Mouse (Mus musculus) cerebral cortex, adult 2 months (tissue): ENCODE data around the gene Nbl1.

Source experiments
- WGBS: fragments of 180-500 bp; shearing (Covaris S2); methylation state at CpG from one replicate; pipeline ENCODE4 v1.1.7; 2018; 5-methylcytosine and 5-hydroxymethylcytosine counted together

The Nbl1 gene

DNA sequence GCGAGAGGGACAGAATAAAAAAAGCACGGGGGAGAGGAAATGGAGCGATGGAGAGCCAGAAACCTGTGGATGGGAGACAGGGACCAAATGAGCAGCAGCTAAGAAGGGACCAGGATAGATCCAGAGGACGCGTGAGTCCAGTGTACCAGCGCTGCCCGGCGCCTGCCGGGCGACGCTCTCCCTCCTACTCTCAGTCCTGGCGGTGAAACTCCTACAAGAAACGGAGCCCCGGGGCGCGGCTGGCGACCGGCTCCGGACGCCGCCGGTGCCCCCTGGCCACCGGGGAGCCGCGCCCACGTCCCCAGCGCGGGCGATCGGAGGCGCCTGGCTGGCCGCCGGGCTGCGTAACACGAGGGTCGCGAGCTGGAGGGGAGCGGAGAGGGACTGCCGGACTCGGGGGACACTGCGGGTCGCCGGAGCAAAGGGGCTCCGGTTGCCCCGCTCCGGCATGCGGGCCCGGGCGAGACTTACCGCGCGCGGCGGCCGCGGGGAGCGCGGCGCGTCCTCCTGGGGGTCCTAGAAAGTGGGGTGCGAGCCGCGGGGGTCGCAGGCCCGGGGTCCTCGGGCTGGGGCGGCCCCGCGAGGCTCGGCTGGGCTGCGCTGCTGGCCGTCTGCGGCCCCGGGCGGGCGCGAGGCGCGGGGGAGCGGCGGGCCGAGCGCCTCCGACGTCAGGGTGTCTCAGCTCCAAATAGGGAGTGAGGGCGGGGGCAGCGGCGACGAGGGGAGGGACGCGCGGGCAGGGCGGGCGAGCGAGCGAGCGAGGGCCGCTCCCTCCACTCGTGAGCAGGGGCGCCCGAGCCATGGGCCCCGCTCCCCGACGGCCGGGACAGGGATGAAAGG, at the start of gene Nbl1:
Gene Nbl1 (minus strand): TSS at position 638 of the 840 bp plus-strand sequence.
- 2% methylated on average over 90 of the region's 105 CpGs for WGBS

DNA sequence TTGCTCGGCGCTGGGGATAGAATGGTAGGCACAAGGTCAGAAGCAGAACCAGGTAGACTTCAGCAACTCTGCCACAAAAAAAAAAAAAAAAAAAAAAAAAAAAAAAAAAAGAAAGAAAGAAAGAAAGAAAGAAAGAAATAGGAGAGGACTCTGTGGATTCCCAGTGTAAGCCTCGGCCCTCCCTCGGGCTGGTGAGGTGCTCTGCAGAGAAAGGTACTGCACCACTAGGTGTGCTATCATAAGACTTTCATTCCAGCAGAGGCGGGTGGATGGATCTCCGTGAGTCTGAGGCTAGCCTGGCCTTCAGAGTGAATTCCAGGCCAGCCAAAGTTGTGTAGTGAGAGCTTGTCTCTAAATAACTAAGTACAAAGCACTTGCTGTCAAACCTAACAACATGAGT, 49.0 kb upstream of the Nbl1 start:
- WGBS: 85% methylated on average over 6 of the region's 6 CpGs

DNA sequence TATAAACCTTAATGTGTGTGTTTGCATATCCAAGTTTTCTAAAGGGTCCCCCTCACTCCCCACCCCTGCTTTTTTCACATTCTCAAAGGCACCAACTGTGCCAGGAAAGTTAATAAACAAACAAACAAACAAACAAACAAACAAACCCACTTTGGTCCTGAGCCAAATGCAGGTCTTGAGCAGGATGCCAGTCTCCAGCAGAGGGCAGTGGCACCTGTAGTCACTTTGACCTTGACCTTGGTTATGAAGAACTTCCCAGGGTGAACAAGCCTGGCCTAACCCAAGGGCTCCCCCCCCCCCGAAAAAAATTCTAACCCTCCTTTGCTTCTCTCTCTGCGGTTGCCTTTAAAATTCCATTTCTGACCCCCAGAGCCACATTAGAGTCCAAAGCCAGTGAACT, 47.5 kb upstream of the Nbl1 start:
- WGBS: 77% methylated on average over 2 of the region's 2 CpGs

DNA sequence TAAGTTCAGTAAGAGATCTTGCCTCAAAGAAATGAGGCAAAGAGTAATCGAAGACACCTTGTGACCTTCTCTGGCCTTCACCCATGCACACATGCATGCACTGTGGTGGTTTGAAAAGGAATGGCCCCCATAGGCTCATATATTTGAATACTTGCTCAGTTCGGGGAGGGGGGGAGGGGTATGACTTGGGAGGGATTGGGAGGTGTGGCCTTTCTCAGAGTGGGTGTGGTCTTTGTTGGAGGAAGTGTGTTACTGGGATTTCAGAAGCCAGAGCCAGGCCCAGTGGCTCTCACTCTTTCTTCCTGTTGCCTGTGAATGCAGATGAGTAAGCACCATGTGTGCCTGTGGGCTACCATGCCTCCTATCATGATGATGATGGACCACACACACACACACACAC, 43.2 kb upstream of the Nbl1 start:
- 84% methylated on average over 2 of the region's 2 CpGs for WGBS

DNA sequence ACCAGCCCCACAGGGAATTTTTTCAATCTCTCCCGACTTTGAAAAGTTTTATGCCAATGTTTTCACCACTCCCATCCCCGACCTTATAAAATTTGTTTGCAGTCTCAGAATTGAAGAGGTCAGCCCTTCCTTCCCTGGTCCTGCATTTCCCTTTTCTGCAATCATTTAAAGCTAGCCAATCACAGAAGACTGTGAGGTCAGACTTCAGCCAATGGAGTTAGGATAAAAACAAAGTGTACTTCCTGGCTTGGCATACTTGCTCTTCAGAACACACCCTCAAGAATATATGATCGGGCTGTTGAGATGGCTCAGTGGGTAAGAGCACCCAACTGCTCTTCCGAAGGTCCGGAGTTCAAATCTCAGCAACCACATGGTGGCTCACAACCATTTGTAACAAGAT, 40.3 kb upstream of the Nbl1 start:
- WGBS: 81% methylated on average over 5 of the region's 5 CpGs

DNA sequence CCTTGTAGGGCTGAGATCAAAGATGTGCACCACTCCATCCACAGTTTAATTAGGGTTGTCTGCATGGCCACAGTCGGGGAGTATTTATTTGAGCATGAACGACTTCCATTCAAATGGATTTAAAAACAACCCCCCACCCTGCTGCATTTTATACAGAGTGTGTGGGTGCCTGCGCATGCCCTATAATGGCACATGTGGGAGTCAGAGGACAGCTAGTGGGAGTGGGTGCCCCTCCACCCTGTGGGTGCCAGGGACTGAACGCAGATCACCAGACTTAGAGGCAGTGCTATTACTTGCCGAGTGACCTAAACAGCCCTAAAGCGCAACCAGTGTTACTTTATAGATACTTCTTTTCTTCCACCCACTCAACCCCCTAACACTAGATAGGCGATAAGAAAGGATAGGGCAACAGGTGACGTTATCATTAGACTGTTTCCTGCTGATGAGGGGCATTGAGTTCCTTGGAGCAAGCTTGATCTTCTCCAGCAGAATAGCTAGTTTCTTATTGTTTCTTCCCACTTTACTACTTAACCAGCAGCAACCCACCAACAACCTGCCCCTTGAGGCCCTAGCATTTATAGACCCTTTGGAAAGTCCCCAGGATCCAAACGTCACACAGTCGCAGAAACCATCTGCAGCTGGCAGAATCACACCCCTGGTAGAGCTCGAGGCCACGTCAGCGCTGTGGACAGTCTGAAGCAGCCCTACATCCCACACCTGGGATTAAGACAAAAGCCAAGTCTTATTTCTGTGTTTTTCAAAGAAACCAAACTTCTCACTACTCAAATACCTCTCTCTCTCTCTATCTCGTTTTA, 39.3 kb upstream of the Nbl1 start:
- WGBS: 75% methylated on average over 14 of the region's 14 CpGs

DNA sequence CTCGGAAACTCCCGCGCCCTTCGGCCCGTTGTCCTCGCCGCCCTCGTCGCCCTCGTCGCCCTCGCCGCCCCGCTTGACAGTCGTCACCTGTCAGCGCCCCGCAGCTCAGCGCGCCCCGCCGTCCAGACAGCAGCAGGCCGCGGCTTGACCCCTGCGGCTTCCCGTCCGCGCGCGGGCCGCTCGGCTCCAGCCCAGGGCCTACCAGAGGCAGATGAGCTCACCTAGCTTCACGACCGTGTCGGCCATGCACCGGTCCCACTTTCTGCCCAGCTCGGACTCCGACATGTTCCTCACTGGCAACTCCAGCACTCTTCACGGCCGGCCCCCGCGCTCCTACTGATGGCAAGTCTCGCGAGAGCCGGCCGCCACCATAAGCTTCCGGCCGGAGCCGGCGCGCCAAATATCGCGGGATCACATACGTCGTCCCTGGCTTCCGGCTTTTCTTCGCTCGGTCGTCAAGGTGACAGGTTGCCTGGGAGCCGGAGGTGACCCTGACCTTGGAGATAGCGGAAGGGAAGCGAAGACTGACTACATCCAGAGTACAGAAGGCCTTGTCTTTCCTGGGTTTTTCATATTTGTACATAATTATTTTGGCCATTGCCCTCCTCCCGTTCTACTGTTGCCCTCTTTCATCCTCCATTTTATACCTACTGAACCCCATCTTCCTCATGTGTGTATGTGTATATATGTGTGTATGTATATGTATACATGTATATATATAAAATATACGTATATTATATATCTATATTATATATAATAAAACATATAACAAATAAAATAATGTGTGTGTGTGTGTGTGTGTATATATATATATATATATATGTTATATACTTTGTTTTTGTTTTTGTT, 38.1 kb upstream of the Nbl1 start, which contains the start of gene Minos1:
Gene Minos1 (minus strand): TSS at position 413 of the 849 bp plus-strand sequence.
- under 1% methylated on average over 63 of the region's 63 CpGs for WGBS

DNA sequence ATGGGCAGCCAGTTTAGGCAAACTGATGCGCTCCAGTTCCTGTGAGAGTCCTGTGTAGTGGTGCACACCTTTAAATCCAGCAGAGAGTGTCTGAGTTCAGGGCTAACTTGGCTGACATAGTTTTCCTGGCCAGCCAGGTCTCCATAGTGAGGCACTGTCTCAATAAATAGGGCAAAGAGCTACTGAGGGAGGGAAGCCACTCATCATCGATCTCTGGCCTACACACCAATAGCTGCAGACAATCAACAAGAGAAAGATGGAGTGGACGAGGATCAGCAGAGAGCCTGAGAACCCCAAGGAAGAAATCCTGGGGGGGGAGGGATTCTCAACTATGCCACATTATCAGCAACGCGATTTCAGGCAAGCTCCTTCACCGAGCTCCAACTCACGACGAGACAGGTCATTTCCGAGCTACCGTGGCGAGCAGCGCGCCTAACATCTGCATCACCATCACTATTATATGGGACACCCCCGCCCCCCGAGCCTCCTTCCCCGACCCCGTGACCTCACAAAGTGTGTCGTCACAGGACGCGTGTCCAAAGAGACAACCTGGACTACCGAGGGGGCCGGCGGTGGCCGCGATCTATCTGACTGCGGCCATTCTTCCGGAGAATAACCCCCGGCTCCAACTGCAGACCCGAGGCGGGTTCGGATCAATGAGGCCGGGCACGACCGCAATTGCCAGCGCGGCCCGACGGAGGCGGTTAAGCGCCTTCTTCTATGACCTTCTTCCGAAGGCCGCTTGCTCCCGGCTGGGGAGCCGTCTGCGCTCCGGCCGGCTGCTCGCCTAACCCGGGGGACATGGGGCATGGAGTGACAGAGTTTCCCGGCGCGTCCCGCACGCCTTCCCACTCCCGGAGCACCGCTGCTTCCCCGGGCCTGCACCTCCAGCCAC, 37.3 kb upstream of the Nbl1 start:
- 3% methylated on average over 57 of the region's 57 CpGs for WGBS

DNA sequence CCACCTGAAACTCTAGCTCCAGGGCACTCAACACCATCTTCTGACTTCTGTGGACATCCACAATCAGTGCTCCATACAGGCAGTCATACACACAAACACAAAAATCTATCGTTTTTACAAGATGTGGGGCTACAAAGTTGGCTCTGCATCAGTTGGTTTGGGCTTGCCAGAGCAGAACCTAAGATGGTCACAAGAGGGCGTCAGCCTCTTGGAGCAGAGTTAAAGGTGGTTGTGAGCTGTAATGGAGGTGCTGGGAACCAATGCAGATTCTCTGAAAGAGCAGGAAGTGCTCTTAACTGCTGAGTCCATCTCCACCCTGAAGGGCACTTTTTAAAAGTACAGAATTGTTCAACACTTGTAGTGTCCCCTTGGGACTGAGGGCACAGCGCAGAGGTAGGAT, 33.7 kb upstream of the Nbl1 start:
- 92% methylated on average over 3 of the region's 3 CpGs for WGBS

DNA sequence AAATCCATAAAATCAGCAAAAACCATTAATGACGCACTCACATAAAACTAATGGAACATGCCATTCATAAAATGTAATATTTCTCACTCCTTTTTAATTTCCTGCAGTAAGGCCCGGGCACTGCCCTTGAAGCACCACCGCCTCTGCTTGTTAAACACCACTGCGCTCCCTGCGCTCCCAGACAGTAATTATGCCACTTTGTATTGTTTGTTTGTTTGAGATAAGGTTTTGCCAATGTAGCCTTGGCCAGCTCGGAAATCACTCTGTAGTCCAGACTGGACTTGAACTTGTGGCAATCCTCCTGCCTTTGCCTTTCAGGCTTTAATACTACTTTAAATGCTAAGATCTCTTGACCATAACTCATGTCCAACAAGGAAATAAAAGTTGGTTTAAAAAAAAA, 32.1 kb upstream of the Nbl1 start:
- 86% methylated on average over 6 of the region's 6 CpGs for WGBS

DNA sequence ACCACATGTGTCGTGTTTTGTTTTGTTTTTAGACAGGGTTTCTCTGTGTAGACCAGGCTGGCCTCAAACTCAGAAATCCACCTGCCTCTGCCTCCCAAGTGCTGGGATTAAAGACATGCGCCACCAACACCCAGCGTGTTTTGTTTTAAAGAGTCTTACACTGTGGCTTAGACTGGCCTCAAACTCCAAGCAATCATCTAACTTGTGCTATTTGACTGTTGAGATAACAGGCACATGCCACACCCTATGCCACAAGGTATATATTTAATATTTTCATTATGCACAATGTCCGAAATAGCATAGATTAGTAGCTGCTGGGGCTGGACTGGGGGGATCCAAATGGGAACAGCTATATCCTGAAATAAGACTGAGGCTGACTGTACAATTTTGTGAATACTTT, 29.8 kb upstream of the Nbl1 start:
- 99% methylated on average over 4 of the region's 4 CpGs for WGBS

DNA sequence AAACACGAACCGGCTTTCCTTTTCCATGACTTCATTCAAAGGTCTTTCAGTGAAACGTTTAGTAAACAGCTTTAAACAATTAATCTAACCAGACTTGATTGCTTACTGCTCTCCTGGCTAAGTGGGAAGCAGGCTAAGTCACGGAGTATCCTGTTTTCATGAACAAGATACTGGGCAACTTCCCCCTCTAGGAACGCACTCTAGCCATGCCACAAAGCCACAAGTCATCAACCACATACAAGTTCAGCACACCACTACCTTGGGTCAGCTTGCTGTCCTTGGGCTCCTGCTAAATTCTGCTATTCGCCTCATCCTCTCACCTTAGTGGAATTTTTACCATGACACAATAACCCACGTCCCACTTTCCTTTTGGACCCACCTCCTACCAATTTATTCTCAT, 28.2 kb upstream of the Nbl1 start:
- whole genome bisulfite sequencing: 69% methylated on average over 7 of the region's 7 CpGs

DNA sequence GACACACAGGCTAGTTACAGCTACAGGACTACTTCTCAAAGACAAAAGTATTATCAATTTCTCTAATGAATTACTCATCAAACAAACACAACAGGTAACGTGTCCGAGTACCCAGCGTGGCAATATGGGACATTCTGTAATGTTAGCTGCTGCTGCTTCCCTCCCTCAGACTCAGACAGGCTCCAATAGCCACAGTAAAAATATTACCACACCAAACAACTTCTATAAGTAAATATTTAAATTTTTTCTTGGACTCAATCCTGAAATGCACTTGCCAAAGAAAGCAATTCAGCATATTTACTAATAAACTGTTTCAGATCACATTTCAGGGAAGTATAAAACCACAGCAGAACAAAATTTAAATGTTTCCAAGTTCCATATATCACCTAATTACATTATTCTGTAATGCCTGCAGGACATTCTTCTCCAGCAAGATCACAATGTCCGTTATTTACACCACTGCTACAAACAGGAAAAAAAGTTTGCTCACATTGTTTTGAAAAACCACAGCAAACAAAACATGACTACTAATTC, 27.6 kb upstream of the Nbl1 start:
- WGBS: 85% methylated on average over 4 of the region's 4 CpGs

DNA sequence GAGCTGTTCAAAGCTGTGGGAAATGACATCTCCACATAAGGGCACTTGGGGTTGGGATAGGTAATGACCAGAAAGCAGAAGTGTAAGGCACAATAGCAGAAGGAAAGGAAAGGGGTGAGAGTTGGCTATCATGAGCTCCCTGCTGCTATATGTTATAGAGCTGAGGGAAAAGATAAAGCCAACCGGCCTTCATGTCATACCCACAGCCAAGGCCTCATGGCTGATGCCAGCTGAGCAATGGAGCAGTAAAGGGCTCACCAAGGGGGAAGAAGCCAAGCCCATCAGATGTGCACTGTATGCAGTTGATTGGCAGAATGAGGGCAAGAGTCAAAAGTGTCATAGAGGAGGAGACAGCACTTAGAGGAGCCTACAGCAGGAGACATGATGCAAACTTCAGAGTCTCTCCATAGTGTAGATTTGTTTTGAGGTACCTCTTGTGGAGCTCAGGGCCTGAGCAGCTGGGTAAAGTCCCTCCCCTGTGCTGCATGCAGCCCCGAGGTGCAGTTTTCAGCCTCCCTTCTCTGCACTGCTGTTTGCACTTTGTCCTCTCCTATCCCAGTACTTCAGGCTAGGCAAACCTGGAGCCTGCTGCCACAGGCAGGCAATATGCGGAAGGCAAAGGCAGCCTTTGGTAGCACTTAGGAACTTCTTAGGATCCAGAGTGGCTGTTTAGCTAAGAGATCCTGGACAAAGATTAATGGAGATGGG, 23.7 kb upstream of the Nbl1 start:
- 53% methylated on average over 3 of the region's 3 CpGs for whole genome bisulfite sequencing

DNA sequence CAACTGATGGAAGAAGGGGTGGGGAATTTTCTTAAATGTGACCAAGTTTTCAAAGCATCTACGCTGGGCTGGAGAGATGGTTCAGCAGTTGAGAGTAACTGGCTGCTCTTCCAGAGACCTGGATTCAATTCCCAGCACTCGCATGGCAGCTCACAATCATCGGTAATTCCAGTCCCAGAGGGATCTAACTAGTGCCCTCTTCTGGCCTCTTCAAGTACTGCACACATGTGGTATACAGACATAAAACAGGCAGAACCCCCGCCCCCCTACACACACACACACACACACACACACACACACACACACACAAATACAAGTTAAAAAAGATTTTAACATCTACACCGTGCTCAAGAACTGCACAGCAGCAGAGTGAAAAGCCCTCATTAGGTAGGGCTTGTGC, 22.9 kb upstream of the Nbl1 start:
- 80% methylated on average over 5 of the region's 5 CpGs for WGBS

DNA sequence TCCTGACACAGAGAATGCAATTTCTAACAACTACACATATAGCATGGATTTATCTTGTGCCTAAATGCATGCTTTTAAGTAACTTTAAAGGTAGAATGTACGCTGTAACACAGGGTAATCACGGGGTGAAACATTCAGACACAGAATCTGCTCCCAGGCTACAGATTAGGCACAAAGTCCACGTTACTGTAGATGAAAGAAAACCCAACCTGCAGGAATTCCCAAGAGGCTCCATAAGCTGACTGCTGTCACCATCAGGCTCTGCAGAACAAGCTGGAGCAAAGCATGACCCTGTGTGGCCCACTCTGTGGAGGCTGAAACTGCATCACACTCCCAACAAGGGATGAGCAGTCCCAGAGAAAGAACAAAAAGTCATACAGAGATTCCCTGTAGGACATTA, 19.7 kb upstream of the Nbl1 start:
- WGBS: 83% methylated on average over 3 of the region's 3 CpGs

DNA sequence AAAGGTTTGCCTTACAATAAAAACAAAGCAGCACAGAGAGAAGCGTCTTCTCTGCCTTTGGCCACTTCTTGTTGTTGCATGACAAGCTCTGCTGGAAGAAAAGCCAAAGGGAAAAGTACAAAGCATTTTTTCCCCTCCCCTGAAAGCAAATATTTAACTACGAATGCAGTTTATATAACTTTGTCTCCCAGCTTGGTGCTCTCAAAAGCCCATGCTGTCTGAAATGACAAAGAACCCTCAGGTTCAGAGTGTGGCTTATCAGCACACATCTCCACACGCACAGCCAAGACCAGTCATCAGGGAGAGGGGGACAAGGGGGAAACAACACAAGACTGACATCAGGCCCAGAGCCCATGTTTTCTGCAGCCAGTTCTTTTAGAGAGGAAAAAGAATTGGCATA, 18.6 kb upstream of the Nbl1 start:
- 44% methylated on average over 3 of the region's 3 CpGs for WGBS

DNA sequence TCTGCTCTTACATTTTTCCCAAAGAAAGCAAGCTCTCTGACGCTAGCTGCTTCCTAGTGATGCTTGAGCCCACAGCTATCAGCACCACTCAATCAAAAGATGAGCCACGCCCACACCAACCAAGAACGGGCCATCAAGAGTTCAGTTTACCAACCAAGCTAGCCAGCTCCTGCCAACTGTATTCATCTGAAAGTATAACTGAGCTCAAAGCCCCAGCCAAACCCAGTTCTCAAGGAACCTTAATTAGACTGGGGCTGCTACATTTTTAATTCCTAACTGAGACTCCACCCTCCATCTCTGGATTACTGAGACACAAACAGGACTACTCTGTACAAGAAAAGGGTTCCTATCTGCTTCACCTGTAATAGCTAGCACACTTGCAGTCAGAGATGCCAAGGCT, 18.1 kb upstream of the Nbl1 start:
- WGBS: 47% methylated on average over 3 of the region's 3 CpGs

DNA sequence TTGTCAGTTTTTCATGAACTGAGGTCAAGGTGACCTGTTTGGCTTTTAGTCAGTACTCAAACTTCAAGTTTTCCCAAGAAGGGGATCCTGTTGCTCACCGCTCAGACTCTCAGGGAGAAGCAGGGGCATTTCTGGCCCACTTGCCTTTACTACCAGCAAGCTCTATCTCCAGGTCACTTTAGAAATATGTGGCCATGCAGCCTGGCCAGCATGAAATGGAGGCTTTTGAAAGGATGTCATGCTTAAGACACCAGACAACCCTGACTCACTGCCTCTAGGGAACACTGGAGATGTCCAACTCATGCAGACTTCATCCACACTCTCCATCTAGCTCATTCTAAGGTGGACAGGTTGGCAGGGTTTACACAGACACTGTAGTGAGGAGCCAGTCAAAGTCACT, 12.7 kb upstream of the Nbl1 start:
- 89% methylated on average over 1 of the region's 1 CpGs for WGBS

DNA sequence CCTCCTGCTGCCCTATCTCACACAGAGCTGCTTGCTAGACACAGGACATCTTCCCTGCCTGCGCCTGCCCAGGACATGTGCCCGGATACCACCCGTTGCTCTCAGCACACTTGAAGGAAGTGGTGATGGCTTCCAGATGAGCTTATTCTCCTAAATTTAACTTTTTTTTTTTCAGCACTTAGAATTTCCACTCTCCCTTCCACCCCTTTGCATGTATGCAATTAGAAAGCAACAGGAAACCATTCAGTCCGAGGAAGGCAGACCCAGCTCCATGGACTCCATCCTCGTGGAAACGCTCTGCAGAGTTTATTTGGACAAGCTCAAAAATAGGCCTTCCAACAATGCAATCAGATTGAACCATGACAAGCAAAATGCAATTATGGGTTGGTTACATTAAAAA, 8.8 kb upstream of the Nbl1 start:
- 68% methylated on average over 6 of the region's 6 CpGs for WGBS
